Mouse (Mus musculus) liver, embryonic 13.5 days (tissue): ENCODE results near the gene Zfp160. TPM values are rescaled to one million over a fixed set of nuclear protein-coding genes. Genes with fewer than 3 reads are reported as not detected.
"Not testable (repeated sequence)": the region's sequence is repeated elsewhere in the genome, so short reads cannot be mapped to it uniquely, and the experiment has no call there.

Experiments
- ATAC-seq: fragments of 200-750 bp; cut with Nextera tagmentation; 2 replicates; pipeline ENCODE4 v1.8.0; 2017; ENCODE audit warnings: low read depth, mild to moderate bottlenecking, moderate number of reproducible peaks, moderate library complexity
- DNase-seq: peaks from one replicate; pipeline ENCODE4 v3.0.0; 2022
- H3K27ac ChIP-seq: fragments of 300-500 bp; sonication (generic); 2 replicates; pipeline ENCODE4 v1.5.1; 2015; ENCODE audit warnings: moderate library complexity, mild to moderate bottlenecking, inconsistent platforms
- H3K27me3 ChIP-seq: fragments of 300-500 bp; sonication (generic); 2 replicates; pipeline ENCODE4 v1.6.1; 2015; ENCODE audit warnings: mild to moderate bottlenecking, inconsistent platforms
- H3K36me3 ChIP-seq: fragments of 300-500 bp; sonication (generic); 2 replicates; pipeline ENCODE4 v1.6.1; 2015; ENCODE audit warnings: mild to moderate bottlenecking, inconsistent platforms
- H3K4me1 ChIP-seq: fragments of 300-500 bp; sonication (generic); replicated peaks from 2 replicates; pipeline ENCODE4 v1.6.1; 2015; ENCODE audit warnings: inconsistent platforms
- H3K4me2 ChIP-seq: fragments of 300-500 bp; sonication (generic); 2 replicates; pipeline ENCODE4 v1.6.1; 2015; ENCODE audit warnings: inconsistent platforms, mild to moderate bottlenecking, moderate library complexity
- H3K4me3 ChIP-seq: fragments of 300-500 bp; sonication (generic); replicated peaks from 2 replicates; pipeline ENCODE4 v1.5.1; 2015; ENCODE audit warnings: mild to moderate bottlenecking, inconsistent platforms
- H3K9ac ChIP-seq: fragments of 300-500 bp; sonication (generic); 2 replicates; pipeline ENCODE4 v1.6.1; 2015; ENCODE audit warnings: mild to moderate bottlenecking, inconsistent platforms
- H3K9me3 ChIP-seq: fragments of 300-500 bp; sonication (generic); replicated peaks from 2 replicates; pipeline ENCODE4 v1.6.1; 2016; ENCODE audit warnings: inconsistent platforms
- WGBS: fragments of 180-500 bp; shearing (Covaris S2); methylation state at CpG from one replicate; pipeline ENCODE4 v1.1.7; 2015; ENCODE audit not compliant: insufficient replicate concordance; 5-methylcytosine and 5-hydroxymethylcytosine counted together
- polyA plus RNA-seq: library from polyadenylated mRNA; unstranded; fragments of >200 nt; fragmentation: Nextera tagmentation; extraction: Ambion mirVana; gene quantifications from 2 replicates; pipeline ENCODE4 v1.2.1, GENCODE M21; 2015

Zfp160 gene
- polyA plus RNA-seq, 1 experiment from 2014 or later: 4.8 TPM

- H3K4me2 ChIP-seq, H3K4me1 ChIP-seq, H3K9ac ChIP-seq, DNase-seq, H3K27ac ChIP-seq, H3K27me3 ChIP-seq, H3K36me3 ChIP-seq, H3K9me3 ChIP-seq, ATAC-seq, H3K4me3 ChIP-seq: not testable (repeated sequence)
- 64% methylated on average over 3 of the region's 3 CpGs for WGBS
These were observed 43.2 kb downstream of the Zfp160 start for GRCm38 (mm10) chr17:21051919-21052318.

GRCm38 (mm10) chr17:21053267-21053666, 44.6 kb downstream of the Zfp160 start:
- DNase-seq: no peak

GRCm38 (mm10) chr17:21055111-21055510, 46.4 kb downstream of the Zfp160 start:
- DNase-seq, H3K9me3 ChIP-seq, H3K27me3 ChIP-seq, H3K9ac ChIP-seq, ATAC-seq, H3K4me2 ChIP-seq, H3K36me3 ChIP-seq, H3K4me1 ChIP-seq, H3K27ac ChIP-seq, H3K4me3 ChIP-seq: not testable (repeated sequence)
- 61% methylated on average over 1 of the region's 1 CpGs for WGBS

More at GRCm38 (mm10) chr17:21053267-21053666, 44.6 kb downstream of the Zfp160 start:
- ATAC-seq: no peak
- WGBS: 70% methylated on average over 2 of the region's 2 CpGs
- H3K4me2 ChIP-seq: no peak overlapping the region
- H3K27me3 ChIP-seq: no peaks in the 10 kb centered on the region
- no peak overlapping the region for H3K4me3 ChIP-seq
- no peak overlapping the region for H3K27ac ChIP-seq
- no peaks in the 10 kb centered on the region for H3K9me3 ChIP-seq
- no peaks in the 10 kb centered on the region for H3K4me1 ChIP-seq
- no peaks in the 10 kb centered on the region for H3K36me3 ChIP-seq
- no peak overlapping the region for H3K9ac ChIP-seq

GRCm38 (mm10) chr17:21065501-21065900, 56.8 kb downstream of the Zfp160 start:
- WGBS: 17% methylated on average over 1 of the region's 1 CpGs
- Histone ChIP-seq H3K27ac (no peak overlapping the region), H3K4me3 (no peak overlapping the region), H3K9me3 (no peaks in the 10 kb centered on the region), H3K4me2 (no peak overlapping the region), H3K36me3 (no peaks in the 10 kb centered on the region), H3K27me3 (no peaks in the 10 kb centered on the region), H3K9ac (no peak overlapping the region), H3K4me1 (no peaks in the 10 kb centered on the region)
- no peak for ATAC-seq
- DNase-seq: no peak

- Histone ChIP-seq H3K4me2 (no peak overlapping the region), H3K27me3 (no peaks in the 10 kb centered on the region), H3K9me3 (no peaks in the 10 kb centered on the region), H3K36me3 (no peaks in the 10 kb centered on the region), H3K27ac (no peak overlapping the region), H3K4me1 (no peaks in the 10 kb centered on the region), H3K4me3 (no peak overlapping the region), H3K9ac (no peak overlapping the region)
- DNase-seq: no peak
- no peak for ATAC-seq
These were observed 58.3 kb downstream of the Zfp160 start for GRCm38 (mm10) chr17:21067036-21067435.

GRCm38 (mm10) chr17:21069443-21069842, 60.7 kb downstream of the Zfp160 start:
- H3K4me2 ChIP-seq, H3K27me3 ChIP-seq, H3K4me3 ChIP-seq, H3K4me1 ChIP-seq, DNase-seq, H3K9me3 ChIP-seq, ATAC-seq, H3K27ac ChIP-seq, H3K9ac ChIP-seq, H3K36me3 ChIP-seq: not testable (repeated sequence)
- WGBS: no CpG with 5 or more reads among the region's 3 CpGs

GRCm38 (mm10) chr17:21070971-21071370, 62.3 kb downstream of the Zfp160 start:
- ATAC-seq, DNase-seq, H3K4me2 ChIP-seq, H3K9me3 ChIP-seq, H3K4me3 ChIP-seq, H3K4me1 ChIP-seq, H3K36me3 ChIP-seq, H3K27ac ChIP-seq, H3K27me3 ChIP-seq, H3K9ac ChIP-seq: not testable (repeated sequence)
- WGBS: 59% methylated on average over 2 of the region's 2 CpGs

Other genes starting within 250 kb of the Zfp160 start
- gene Vmn1r228, start 222.7 kb upstream of the Zfp160 start, polyA plus RNA-seq: not detected in 2 replicates
- gene Vmn1r229, start 197.3 kb upstream of the Zfp160 start, polyA plus RNA-seq: not detected in 2 replicates
- gene Vmn1r230, start 168.5 kb upstream of the Zfp160 start, polyA plus RNA-seq: not detected in 2 replicates
- gene Vmn1r231, start 103.8 kb upstream of the Zfp160 start, polyA plus RNA-seq: not detected in 2 replicates
- gene Vmn1r232, start 89.2 kb upstream of the Zfp160 start, polyA plus RNA-seq: not detected in 2 replicates
- 111 and 115 TPM in 2 replicates for gene Ppp2r1a, start 63.6 kb upstream of the Zfp160 start, polyA plus RNA-seq
- gene Vmn1r233, start 12.4 kb upstream of the Zfp160 start, polyA plus RNA-seq: not detected in 2 replicates
- not detected in 2 replicates for gene Vmn1r234, start 217.2 kb downstream of the Zfp160 start, polyA plus RNA-seq
- gene Vmn1r235, start 247.5 kb downstream of the Zfp160 start, polyA plus RNA-seq: not detected in 2 replicates